Mouse (Mus musculus) liver, postnatal 0 days (tissue): ENCODE results near the gene Hes7. TPM values are rescaled to one million over a fixed set of nuclear protein-coding genes. Genes with fewer than 3 reads are reported as not detected.

ENCODE experiments used
- ATAC-seq: fragments of 200-750 bp; cut with Nextera tagmentation; 2 replicates; pipeline ENCODE4 v1.8.0; 2017; ENCODE audit warnings: mild to moderate bottlenecking, moderate library complexity
- DNase-seq: peaks from one replicate; pipeline ENCODE4 v3.0.0-alpha.2; 2016
- H3K27ac ChIP-seq: fragments of 300-500 bp; sonication (generic); 2 replicates; pipeline ENCODE4 v1.5.1; 2014; ENCODE audit warnings: antibody characterized with exemption, moderate library complexity, mild to moderate bottlenecking, low read depth
- H3K27me3 ChIP-seq: fragments of 300-500 bp; sonication (generic); 2 replicates; pipeline ENCODE4 v1.6.1; 2014; ENCODE audit warnings: low read length, control low read depth, mixed read lengths; ENCODE audit not compliant: insufficient read depth
- H3K36me3 ChIP-seq: fragments of 300-500 bp; sonication (generic); replicated peaks from 2 replicates; pipeline ENCODE4 v1.6.1; 2014; ENCODE audit warnings: mild to moderate bottlenecking, control low read depth, low read length, moderate library complexity, mixed read lengths; ENCODE audit not compliant: insufficient read depth
- H3K4me1 ChIP-seq: fragments of 300-500 bp; sonication (generic); 2 replicates; pipeline ENCODE4 v1.6.1; 2014; ENCODE audit warnings: antibody characterized with exemption, mild to moderate bottlenecking, control low read depth; ENCODE audit not compliant: insufficient read depth
- H3K4me2 ChIP-seq: fragments of 300-500 bp; sonication (generic); 2 replicates; pipeline ENCODE4 v1.6.1; 2014; ENCODE audit warnings: low read depth, mild to moderate bottlenecking, low read length, moderate library complexity, mixed read lengths
- H3K4me3 ChIP-seq: fragments of 300-500 bp; sonication (generic); 2 replicates; pipeline ENCODE4 v1.5.1; 2014; ENCODE audit warnings: low read depth, low read length
- H3K9ac ChIP-seq: fragments of 300-500 bp; sonication (generic); replicated peaks from 2 replicates; pipeline ENCODE4 v1.6.1; 2014; ENCODE audit warnings: mild to moderate bottlenecking, moderate library complexity
- H3K9me3 ChIP-seq: fragments of 300-500 bp; sonication (generic); 2 replicates; pipeline ENCODE4 v1.6.1; 2016; ENCODE audit warnings: mild to moderate bottlenecking, control low read depth, low read length, mixed read lengths
- CTCF ChIP-seq: sonication (generic); IDR thresholded peaks from 2 replicates; pipeline ENCODE4 v1.5.1; 2016; ENCODE audit warnings: antibody characterized with exemption, low read depth
- EP300 ChIP-seq: IDR thresholded peaks from 2 replicates; pipeline ENCODE4 v1.6.1; 2016; ENCODE audit warnings: antibody characterized with exemption, low read depth, mild to moderate bottlenecking
- WGBS: fragments of 180-500 bp; shearing (Covaris S2); extraction: QIAGEN DNeasy Blood & Tissue Kit; methylation state at CpG from one replicate; pipeline ENCODE4 v1.1.7; 2014; ENCODE audit not compliant: insufficient replicate concordance; 5-methylcytosine and 5-hydroxymethylcytosine counted together
- polyA plus RNA-seq: library from polyadenylated mRNA; unstranded; fragments of >200 nt; fragmentation: Nextera tagmentation; extraction: Ambion mirVana; gene quantifications from 2 replicates; pipeline ENCODE4 v1.2.1, GENCODE M21; 2015

Gene Hes7
- polyA plus RNA-seq, 1 experiment from 2014 or later = 0.15 TPM

GRCm38 (mm10) chr11:69111051-69111810 lies 9.0 kb upstream of the Hes7 start:
- H3K4me1 ChIP-seq = peaks cover 13% of the 10 kb centered on the region; the same call in 1 of the 2 replicates
- peak overlapping the region; percentile 27 for H3K4me3 ChIP-seq
- H3K9me3 ChIP-seq = no peaks in the 10 kb centered on the region
- no peak overlapping the region for H3K27ac ChIP-seq
- 0 out of 2 replicates have a peak, but pooled peaks cover 3% of the 10 kb centered on the region for H3K27me3 ChIP-seq
- TF ChIP-seq CTCF (no peak), EP300 (no peak)
- H3K9ac ChIP-seq = 0 out of 2 replicates have a peak overlapping the region, but pooled peaks have one; percentile 3
- WGBS = 12% methylated on average over 21 of the region's 21 CpGs
- H3K4me2 ChIP-seq = peak overlapping the region; percentile 57
- peaks cover 35% of the 10 kb centered on the region for H3K36me3 ChIP-seq
- ATAC-seq (peak; percentile 7; the same call in 1 of the 2 replicates), DNase-seq (no peak)

DNA sequence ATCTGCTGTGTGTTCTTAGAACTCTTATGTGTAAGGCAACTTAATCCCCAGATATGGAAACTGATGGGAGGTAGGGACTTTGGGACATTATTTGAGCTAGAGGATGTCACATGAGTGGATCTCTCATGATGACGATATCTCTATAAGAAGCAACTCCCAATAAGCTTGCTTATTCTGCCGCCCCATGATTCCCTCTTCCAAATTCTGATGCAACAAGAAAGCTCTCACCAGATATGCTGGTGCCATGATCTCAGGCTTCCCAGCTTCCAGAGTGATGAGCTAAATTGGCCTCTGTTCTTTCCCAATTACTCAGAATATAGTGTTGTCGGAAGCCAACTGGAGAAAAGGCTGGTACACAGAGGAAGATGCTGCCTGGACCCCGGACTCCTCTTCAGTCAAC lies 8.3 kb upstream of the Hes7 start:
- WGBS = 49% methylated on average over 4 of the region's 4 CpGs
- DNase-seq (no peak), ATAC-seq (no peak)
- no peak for TF ChIP-seq CTCF
- no peak for TF ChIP-seq EP300
- H3K9me3 ChIP-seq = no peaks in the 10 kb centered on the region
- no peak overlapping the region for H3K4me3 ChIP-seq
- H3K27me3 ChIP-seq = 0 out of 2 replicates have a peak, but pooled peaks cover 3% of the 10 kb centered on the region
- H3K4me1 ChIP-seq = peaks cover 14% of the 10 kb centered on the region; the same call in 1 of the 2 replicates
- H3K27ac ChIP-seq = no peak overlapping the region
- peaks cover 28% of the 10 kb centered on the region for H3K36me3 ChIP-seq
- H3K9ac ChIP-seq = no peak overlapping the region
- H3K4me2 ChIP-seq = peak overlapping the region; percentile 57; the same call in 1 of the 2 replicates

DNA sequence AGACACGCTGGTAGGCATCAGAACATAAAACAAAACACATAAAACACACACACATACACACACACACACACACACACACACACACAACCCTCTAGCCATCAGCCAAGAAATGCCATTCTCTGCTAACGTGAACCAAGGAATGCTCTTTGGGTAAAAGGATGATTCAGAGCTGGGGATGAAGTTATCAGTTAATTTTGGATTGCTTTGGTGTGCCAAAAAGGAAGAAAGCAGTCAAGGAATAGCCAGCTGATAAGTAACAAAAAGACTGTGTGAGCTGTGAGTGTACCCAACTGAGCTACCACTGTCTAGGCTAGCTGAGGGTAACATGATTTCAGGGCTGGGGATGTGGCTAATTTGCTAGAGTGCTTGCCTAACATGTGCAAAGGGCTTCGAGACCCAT lies 6.2 kb upstream of the Hes7 start:
- peaks cover 7% of the 10 kb centered on the region for H3K36me3 ChIP-seq
- H3K4me3 ChIP-seq = no peak overlapping the region
- H3K9ac ChIP-seq = no peak overlapping the region
- TF ChIP-seq CTCF = no peak
- no peak for TF ChIP-seq EP300
- H3K4me1 ChIP-seq = peaks cover 25% of the 10 kb centered on the region
- no peaks in the 10 kb centered on the region for H3K9me3 ChIP-seq
- 56% methylated on average over 3 of the region's 3 CpGs for WGBS
- H3K27ac ChIP-seq = no peak overlapping the region
- ATAC-seq = no peak
- DNase-seq = no peak
- H3K27me3 ChIP-seq = 0 out of 2 replicates have a peak, but pooled peaks cover 3% of the 10 kb centered on the region
- H3K4me2 ChIP-seq = no peak overlapping the region

DNA sequence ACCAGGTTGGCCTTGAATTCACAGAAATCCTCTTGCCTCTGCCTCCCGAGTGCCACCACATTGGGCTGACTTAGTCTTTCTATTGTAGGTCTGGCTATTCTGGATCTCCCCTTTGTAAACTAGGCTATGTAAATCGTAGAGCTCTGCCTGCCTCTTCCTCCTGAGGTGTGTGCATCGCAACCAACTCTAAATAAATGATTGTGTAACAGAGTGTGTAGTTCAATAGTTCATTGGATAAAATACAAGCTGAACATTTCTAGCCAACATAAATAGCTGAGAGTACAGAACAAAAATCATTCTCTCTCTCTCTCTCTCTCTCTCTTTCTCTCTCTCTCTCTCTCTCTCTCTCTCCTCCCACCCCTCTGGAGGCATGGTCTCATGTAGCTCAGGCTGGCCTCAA lies 5.6 kb upstream of the Hes7 start:
- Histone ChIP-seq H3K4me1 (peaks cover 27% of the 10 kb centered on the region), H3K36me3 (peaks cover under 1% of the 10 kb centered on the region), H3K4me2 (no peak overlapping the region), H3K27ac (no peak overlapping the region), H3K9me3 (no peaks in the 10 kb centered on the region), H3K9ac (no peak overlapping the region), H3K4me3 (no peak overlapping the region), H3K27me3 (0 out of 2 replicates have a peak, but pooled peaks cover 3% of the 10 kb centered on the region)
- DNase-seq (no peak), ATAC-seq (no peak)
- no peak for TF ChIP-seq CTCF
- no peak for TF ChIP-seq EP300
- WGBS = 60% methylated on average over 3 of the region's 3 CpGs

DNA sequence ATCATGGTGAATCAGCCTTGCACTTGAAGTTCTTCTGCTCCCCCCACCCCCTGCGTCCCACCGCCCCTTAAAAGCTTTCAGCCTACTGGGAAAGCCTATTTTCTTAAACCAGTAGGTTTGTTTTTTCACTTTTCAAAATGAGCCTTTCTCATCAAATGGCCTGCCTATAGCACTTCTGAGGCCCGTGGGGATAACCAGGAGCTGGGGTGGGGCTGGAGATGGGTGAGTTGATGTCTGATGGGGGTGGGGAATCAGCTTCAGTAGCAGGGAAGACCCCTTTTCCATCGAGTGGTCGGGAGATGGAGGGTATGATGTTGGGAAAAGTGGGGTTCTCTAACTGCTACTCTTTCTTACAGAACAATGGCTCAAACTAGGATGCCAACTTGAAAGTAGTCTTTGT lies 3.4 kb upstream of the Hes7 start:
- no peak for TF ChIP-seq EP300
- TF ChIP-seq CTCF = no peak
- Histone ChIP-seq H3K9ac (no peak overlapping the region), H3K27ac (no peak overlapping the region), H3K27me3 (peaks cover 20% of the 10 kb centered on the region), H3K4me2 (peak overlapping the region; percentile 98), H3K4me1 (peaks cover 39% of the 10 kb centered on the region), H3K4me3 (no peak overlapping the region), H3K36me3 (no peaks in the 10 kb centered on the region), H3K9me3 (no peaks in the 10 kb centered on the region)
- WGBS = 53% methylated on average over 5 of the region's 5 CpGs
- DNase-seq (peak; percentile 11), ATAC-seq (no peak)

GRCm38 (mm10) chr11:69117737-69118695 lies 2.2 kb upstream of the Hes7 start:
- H3K27ac ChIP-seq = peak overlapping the region; percentile 65
- H3K36me3 ChIP-seq = no peaks in the 10 kb centered on the region
- H3K4me1 ChIP-seq = peaks cover 46% of the 10 kb centered on the region
- peaks cover 20% of the 10 kb centered on the region for H3K27me3 ChIP-seq
- peak overlapping the region; percentile 64 for H3K9ac ChIP-seq
- WGBS = 2% methylated on average over 45 of the region's 45 CpGs
- H3K9me3 ChIP-seq = no peaks in the 10 kb centered on the region
- no peak for TF ChIP-seq EP300
- TF ChIP-seq CTCF = no peak
- DNase-seq (peak; percentile 81), ATAC-seq (peak; percentile 41)
- H3K4me2 ChIP-seq = peak overlapping the region; percentile 98
- peak overlapping the region; percentile 56 for H3K4me3 ChIP-seq
